Mouse (Mus musculus): ENCODE results near the gene Wdr26. TPM values are rescaled to one million over a fixed set of nuclear protein-coding genes. Genes with fewer than 3 reads are reported as not detected.

The Wdr26 gene
- polyA plus RNA-seq, 1 experiment from 2014 or later = 56.7 TPM

GRCm38 (mm10) chr1:181256689-181257584 lies 45.1 kb upstream of the Wdr26 start:
- H3K4me2 ChIP-seq (replicated peaks; ENCODE audit: low read depth, low read length) = peak overlapping the region; percentile 69
- peak overlapping the region; percentile 12; the same call in 1 of the 2 replicates for H3K9ac ChIP-seq (replicated peaks; ENCODE audit: low read depth, low read length)
- H3K9me3 ChIP-seq (ENCODE audit: control insufficient read depth, low read depth, low read length) = no peaks in the 10 kb centered on the region
- WGBS = 19% methylated on average over 36 of the region's 36 CpGs
- H3K27ac ChIP-seq (ENCODE audit: low read length) = peak overlapping the region; percentile 85
- peaks cover 19% of the 10 kb centered on the region; the same call in 1 of the 2 replicates for H3K4me1 ChIP-seq (ENCODE audit: control insufficient read depth, insufficient read depth, low read length)
- H3K4me3 ChIP-seq (ENCODE audit: low read depth, low read length) = peak overlapping the region; percentile 27
- H3K27me3 ChIP-seq (ENCODE audit: control insufficient read depth, insufficient read depth, low read length) = no peaks in the 10 kb centered on the region
- no peaks in the 10 kb centered on the region for H3K36me3 ChIP-seq (ENCODE audit: control insufficient read depth, insufficient read depth, low read length)
- ATAC-seq (ENCODE audit: insufficient number of reproducible peaks, insufficient read depth, low FRiP score, low read depth) = peak; percentile 83

- H3K36me3 ChIP-seq (ENCODE audit: control insufficient read depth, insufficient read depth, low read length) = no peaks in the 10 kb centered on the region
- 2% methylated on average over 20 of the region's 20 CpGs for WGBS
- peak overlapping the region; percentile 27 for H3K4me3 ChIP-seq (ENCODE audit: low read depth, low read length)
- H3K27me3 ChIP-seq (ENCODE audit: control insufficient read depth, insufficient read depth, low read length) = no peaks in the 10 kb centered on the region
- peaks cover 19% of the 10 kb centered on the region; the same call in 1 of the 2 replicates for H3K4me1 ChIP-seq (ENCODE audit: control insufficient read depth, insufficient read depth, low read length)
- ATAC-seq (ENCODE audit: insufficient number of reproducible peaks, insufficient read depth, low FRiP score, low read depth) = peak; percentile 47
- H3K27ac ChIP-seq (ENCODE audit: low read length) = peak overlapping the region; percentile 85
- peak overlapping the region; percentile 12; the same call in 1 of the 2 replicates for H3K9ac ChIP-seq (replicated peaks; ENCODE audit: low read depth, low read length)
- H3K9me3 ChIP-seq (ENCODE audit: control insufficient read depth, low read depth, low read length) = no peaks in the 10 kb centered on the region
- H3K4me2 ChIP-seq (replicated peaks; ENCODE audit: low read depth, low read length) = peak overlapping the region; percentile 69
Measured at GRCm38 (mm10) chr1:181255891-181256688, 44.3 kb upstream of the Wdr26 start.

GRCm38 (mm10) chr1:181255450-181255849 lies 43.6 kb upstream of the Wdr26 start:
- H3K27me3 ChIP-seq (ENCODE audit: control insufficient read depth, insufficient read depth, low read length) = no peaks in the 10 kb centered on the region
- no peak overlapping the region for H3K9ac ChIP-seq (replicated peaks; ENCODE audit: low read depth, low read length)
- H3K4me2 ChIP-seq (replicated peaks; ENCODE audit: low read depth, low read length) = no peak overlapping the region; the same call in 1 of the 2 replicates
- 46% methylated on average over 9 of the region's 9 CpGs for WGBS
- no peak overlapping the region for H3K4me3 ChIP-seq (ENCODE audit: low read depth, low read length)
- no peaks in the 10 kb centered on the region for H3K9me3 ChIP-seq (ENCODE audit: control insufficient read depth, low read depth, low read length)
- H3K27ac ChIP-seq (ENCODE audit: low read length) = peak overlapping the region; percentile 85; the same call in 1 of the 2 replicates
- H3K36me3 ChIP-seq (ENCODE audit: control insufficient read depth, insufficient read depth, low read length) = no peaks in the 10 kb centered on the region
- no peak for ATAC-seq (ENCODE audit: insufficient number of reproducible peaks, insufficient read depth, low FRiP score, low read depth)
- peaks cover 19% of the 10 kb centered on the region; the same call in 1 of the 2 replicates for H3K4me1 ChIP-seq (ENCODE audit: control insufficient read depth, insufficient read depth, low read length)

GRCm38 (mm10) chr1:181251624-181252023 lies 39.8 kb upstream of the Wdr26 start:
- H3K27me3 ChIP-seq (ENCODE audit: control insufficient read depth, insufficient read depth, low read length) = no peaks in the 10 kb centered on the region
- H3K36me3 ChIP-seq (ENCODE audit: control insufficient read depth, insufficient read depth, low read length) = no peaks in the 10 kb centered on the region
- no peak overlapping the region for H3K4me3 ChIP-seq (ENCODE audit: low read depth, low read length)
- no peak for ATAC-seq (ENCODE audit: insufficient number of reproducible peaks, insufficient read depth, low FRiP score, low read depth)
- WGBS = 76% methylated on average over 5 of the region's 5 CpGs
- H3K4me2 ChIP-seq (replicated peaks; ENCODE audit: low read depth, low read length) = no peak overlapping the region
- H3K27ac ChIP-seq (ENCODE audit: low read length) = peak overlapping the region; percentile 4; the same call in 1 of the 2 replicates
- no peak overlapping the region for H3K9ac ChIP-seq (replicated peaks; ENCODE audit: low read depth, low read length)
- H3K4me1 ChIP-seq (ENCODE audit: control insufficient read depth, insufficient read depth, low read length) = peaks cover 7% of the 10 kb centered on the region; the same call in 1 of the 2 replicates
- H3K9me3 ChIP-seq (ENCODE audit: control insufficient read depth, low read depth, low read length) = peaks cover 7% of the 10 kb centered on the region; the same call in 1 of the 2 replicates

GRCm38 (mm10) chr1:181250961-181251360 lies 39.2 kb upstream of the Wdr26 start:
- no peak overlapping the region for H3K4me2 ChIP-seq (replicated peaks; ENCODE audit: low read depth, low read length)

GRCm38 (mm10) chr1:181249537-181249936 lies 37.7 kb upstream of the Wdr26 start:
- Histone ChIP-seq H3K4me3 (ENCODE audit: low read depth, low read length) (no peak overlapping the region), H3K27ac (ENCODE audit: low read length) (no peak overlapping the region), H3K36me3 (ENCODE audit: control insufficient read depth, insufficient read depth, low read length) (no peaks in the 10 kb centered on the region), H3K4me2 (replicated peaks; ENCODE audit: low read depth, low read length) (no peak overlapping the region), H3K9me3 (ENCODE audit: control insufficient read depth, low read depth, low read length) (peaks cover 7% of the 10 kb centered on the region; the same call in 1 of the 2 replicates), H3K4me1 (ENCODE audit: control insufficient read depth, insufficient read depth, low read length) (peaks cover 12% of the 10 kb centered on the region; the same call in 1 of the 2 replicates), H3K9ac (replicated peaks; ENCODE audit: low read depth, low read length) (no peak overlapping the region), H3K27me3 (ENCODE audit: control insufficient read depth, insufficient read depth, low read length) (no peaks in the 10 kb centered on the region)
- ATAC-seq (ENCODE audit: insufficient number of reproducible peaks, insufficient read depth, low FRiP score, low read depth) = no peak
- WGBS = 84% methylated on average over 6 of the region's 6 CpGs

More at GRCm38 (mm10) chr1:181250961-181251360, 39.2 kb upstream of the Wdr26 start:
- WGBS = 92% methylated on average over 8 of the region's 8 CpGs
- Histone ChIP-seq H3K4me1 (ENCODE audit: control insufficient read depth, insufficient read depth, low read length) (peaks cover 13% of the 10 kb centered on the region; the same call in 1 of the 2 replicates), H3K27ac (ENCODE audit: low read length) (no peak overlapping the region), H3K4me3 (ENCODE audit: low read depth, low read length) (no peak overlapping the region), H3K9ac (replicated peaks; ENCODE audit: low read depth, low read length) (no peak overlapping the region), H3K9me3 (ENCODE audit: control insufficient read depth, low read depth, low read length) (peaks cover 7% of the 10 kb centered on the region; the same call in 1 of the 2 replicates), H3K27me3 (ENCODE audit: control insufficient read depth, insufficient read depth, low read length) (no peaks in the 10 kb centered on the region), H3K36me3 (ENCODE audit: control insufficient read depth, insufficient read depth, low read length) (no peaks in the 10 kb centered on the region)
- ATAC-seq (ENCODE audit: insufficient number of reproducible peaks, insufficient read depth, low FRiP score, low read depth) = no peak

- Histone ChIP-seq H3K9ac (replicated peaks; ENCODE audit: low read depth, low read length) (no peak overlapping the region), H3K4me1 (ENCODE audit: control insufficient read depth, insufficient read depth, low read length) (peaks cover 12% of the 10 kb centered on the region; the same call in 1 of the 2 replicates), H3K27ac (ENCODE audit: low read length) (no peak overlapping the region), H3K36me3 (ENCODE audit: control insufficient read depth, insufficient read depth, low read length) (no peaks in the 10 kb centered on the region), H3K27me3 (ENCODE audit: control insufficient read depth, insufficient read depth, low read length) (no peaks in the 10 kb centered on the region), H3K9me3 (ENCODE audit: control insufficient read depth, low read depth, low read length) (peaks cover 7% of the 10 kb centered on the region; the same call in 1 of the 2 replicates), H3K4me2 (replicated peaks; ENCODE audit: low read depth, low read length) (no peak overlapping the region), H3K4me3 (ENCODE audit: low read depth, low read length) (no peak overlapping the region)
- WGBS = 65% methylated on average over 3 of the region's 3 CpGs
- no peak for ATAC-seq (ENCODE audit: insufficient number of reproducible peaks, insufficient read depth, low FRiP score, low read depth)
Measured at GRCm38 (mm10) chr1:181247175-181247574, 35.4 kb upstream of the Wdr26 start.

Measured in stomach, embryonic 14.5 days (tissue).